Mouse (Mus musculus) left cerebral cortex, adult 8-10 months (tissue): ENCODE measurements around the gene Tmem242. TPM values are rescaled to one million over a fixed set of nuclear protein-coding genes. Genes with fewer than 3 reads are reported as not detected.

Experiments
- DNase-seq, 2 experiments: peaks; one replicate each; pipeline ENCODE4 v3.0.0; 2022; ENCODE audit warnings: low spot score in 2 of 2
- total RNA-seq, 4 experiments: library from RNA; stranded (reverse); gene quantifications; 2 replicates each; pipeline ENCODE4 v1.2.4; 2022

Tmem242 gene
- total RNA-seq, 4 experiments from 2014 or later, result 81.6 to 92.9 (median 86.8) TPM

GRCm38 (mm10) chr17:5418545-5418944 lies 21.5 kb downstream of the Tmem242 start, which contains the start of gene Ldhal6b:
Gene Ldhal6b, minus strand, starts transcription at chr17:5418767.
- no peak for DNase-seq

GRCm38 (mm10) chr17:5416518-5416917 lies 23.5 kb downstream of the Tmem242 start:
- DNase-seq, result no peak

- DNase-seq, result no peak
Observed at GRCm38 (mm10) chr17:5414041-5414440, 26.0 kb downstream of the Tmem242 start.

GRCm38 (mm10) chr17:5413350-5413749 lies 26.7 kb downstream of the Tmem242 start:
- DNase-seq, result no peak

GRCm38 (mm10) chr17:5412740-5413139 lies 27.3 kb downstream of the Tmem242 start:
- DNase-seq, result no peak

- no peak for DNase-seq
Observed at GRCm38 (mm10) chr17:5412301-5412700, 27.8 kb downstream of the Tmem242 start.

GRCm38 (mm10) chr17:5411205-5411604 lies 28.9 kb downstream of the Tmem242 start:
- no peak for DNase-seq

GRCm38 (mm10) chr17:5410336-5410735 lies 29.7 kb downstream of the Tmem242 start:
- no peak for DNase-seq

GRCm38 (mm10) chr17:5407030-5407429 lies 33.0 kb downstream of the Tmem242 start:
- DNase-seq, result no peak

GRCm38 (mm10) chr17:5406566-5406965 lies 33.5 kb downstream of the Tmem242 start:
- DNase-seq, result no peak

- no peak for DNase-seq
Observed at GRCm38 (mm10) chr17:5403885-5404284, 36.2 kb downstream of the Tmem242 start.

GRCm38 (mm10) chr17:5402624-5403023 lies 37.4 kb downstream of the Tmem242 start:
- no peak for DNase-seq

GRCm38 (mm10) chr17:5402069-5402468 lies 38.0 kb downstream of the Tmem242 start:
- DNase-seq, result peak in 1 of 2 experiments; percentile 65

GRCm38 (mm10) chr17:5401288-5401687 lies 38.8 kb downstream of the Tmem242 start:
- no peak for DNase-seq

- DNase-seq, result peak in 1 of 2 experiments; percentile 54
Observed at GRCm38 (mm10) chr17:5400435-5401090, 39.5 kb downstream of the Tmem242 start.

GRCm38 (mm10) chr17:5397148-5398007 lies 42.7 kb downstream of the Tmem242 start:
- peak; percentile 69 to 87 for DNase-seq

- DNase-seq, result no peak
Observed at GRCm38 (mm10) chr17:5396213-5396612, 43.8 kb downstream of the Tmem242 start.

- no peak for DNase-seq
Observed at GRCm38 (mm10) chr17:5395454-5396205, 44.4 kb downstream of the Tmem242 start.

GRCm38 (mm10) chr17:5390682-5391081 lies 49.4 kb downstream of the Tmem242 start:
- DNase-seq, result no peak

GRCm38 (mm10) chr17:5388351-5388750 lies 51.7 kb downstream of the Tmem242 start:
- DNase-seq, result no peak

- DNase-seq, result no peak
Observed at GRCm38 (mm10) chr17:5386885-5387545, 53.0 kb downstream of the Tmem242 start.
